Mouse (Mus musculus): Measurements from ENCODE around the gene Il5. TPM values are rescaled to one million over a fixed set of nuclear protein-coding genes. Genes with fewer than 3 reads are reported as not detected.

Il5 gene
- polyA plus RNA-seq, 1 experiment from 2014 or later = not detected

DNA sequence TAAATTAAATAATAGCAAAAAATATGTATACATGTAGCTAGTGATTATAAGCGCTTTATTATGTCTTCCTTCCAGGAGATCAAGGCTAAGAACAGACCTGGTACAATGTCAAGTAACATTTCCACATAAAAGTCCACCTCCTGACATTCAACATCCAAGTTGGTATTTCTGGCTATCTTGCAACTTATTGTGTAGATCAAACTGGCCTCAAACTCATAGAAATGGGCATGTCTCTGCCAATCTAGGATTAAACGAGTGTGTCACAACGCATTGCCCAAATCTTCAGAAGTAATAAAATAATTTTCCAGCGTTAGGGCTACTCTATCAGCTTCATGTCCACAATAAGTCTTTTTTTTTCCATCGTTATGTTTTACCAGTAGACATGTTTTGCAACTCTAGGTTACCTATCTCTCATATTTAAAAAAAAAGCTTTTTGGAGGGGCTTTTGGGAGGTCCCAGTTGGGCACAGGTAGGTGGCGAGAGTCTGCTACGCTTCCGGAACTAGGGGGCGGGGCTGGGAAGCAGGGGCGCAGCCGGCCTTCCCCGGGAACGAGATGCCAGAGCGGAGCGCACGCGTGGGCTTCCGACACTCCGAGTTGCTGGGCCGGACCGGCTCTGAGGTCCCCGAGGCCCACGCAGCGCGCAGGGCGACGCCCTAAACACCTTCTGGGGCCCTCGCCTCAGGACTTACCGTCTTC is 14.2 kb upstream of the Il5 start:
- H3K4me2 ChIP-seq (ENCODE audit: low read length) = peak overlapping the region; percentile 88
- ATAC-seq (peak; percentile 82), DNase-seq (ENCODE audit: low spot score) (peak; percentile 53)

DNA sequence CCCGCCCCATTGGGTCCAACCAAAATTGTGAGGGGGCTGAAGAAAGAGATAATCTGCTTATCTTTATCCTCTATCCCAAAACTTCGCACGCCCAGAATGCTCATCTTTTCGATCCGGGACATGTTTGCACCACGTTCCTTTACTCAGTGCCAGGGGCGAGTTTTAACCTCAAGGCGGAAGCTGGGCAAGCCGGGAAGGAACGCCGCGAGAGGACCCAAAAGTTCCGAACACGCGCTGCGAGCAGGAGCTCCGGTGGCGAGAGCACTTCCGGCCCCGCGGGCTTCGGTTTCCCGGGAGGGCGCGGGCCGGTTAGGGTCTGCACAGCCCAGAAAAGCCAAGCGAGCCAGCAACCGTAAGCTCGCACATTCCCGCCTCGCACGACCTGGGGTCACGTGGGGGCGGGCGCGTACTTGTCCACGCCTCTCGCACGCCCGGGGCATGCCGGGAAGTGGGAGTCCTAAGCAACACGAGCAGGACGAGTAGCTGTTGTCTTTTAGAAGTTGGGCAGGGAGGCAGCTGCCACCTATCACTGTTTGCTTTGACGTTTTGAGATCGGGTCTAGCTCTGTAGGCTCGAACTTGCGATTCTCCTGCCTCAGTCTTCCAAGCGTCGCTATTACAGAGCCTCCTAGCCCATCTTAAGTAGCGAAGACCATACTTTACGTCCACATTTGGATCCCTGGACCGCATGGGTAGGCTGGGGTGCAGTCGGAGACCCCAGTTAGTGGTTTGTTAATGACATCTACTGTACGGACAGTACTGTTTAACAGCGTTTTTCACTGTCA is 13.5 kb upstream of the Il5 start, which contains the start of gene Rad50:
TSS of gene Rad50 (minus strand) at position 386 of the 784 bp plus-strand sequence.
- Histone ChIP-seq H3K4me2 (ENCODE audit: low read length) (peak within 1 kb of the TSS; percentile 88), H3K4me1 (ENCODE audit: control insufficient read depth, insufficient read depth, low read length) (no peaks in the 10 kb centered on the region), H3K9me3 (replicated peaks; ENCODE audit: control insufficient read depth, low read length) (no peaks in the 10 kb centered on the region), H3K27ac (ENCODE audit: low read depth, low read length) (0 out of 2 replicates have a peak within 1 kb of the TSS, but pooled peaks have one; percentile 39), H3K4me3 (ENCODE audit: low read depth, low read length) (peak within 1 kb of the TSS; percentile 79), H3K9ac (ENCODE audit: low read length) (peak within 1 kb of the TSS; percentile 79), H3K36me3 (ENCODE audit: control insufficient read depth, insufficient read depth, low read length) (no peaks in the 10 kb centered on the region), H3K27me3 (replicated peaks; ENCODE audit: control insufficient read depth, insufficient read depth, low read length) (no peaks in the 10 kb centered on the region)
- peak; percentile 91 for DNase-seq (ENCODE audit: low spot score)
- 4% methylated on average over 55 of the region's 55 CpGs for WGBS
- ATAC-seq = peak; percentile 97

More for the DNA sequence above, 14.2 kb upstream of the Il5 start:
- Histone ChIP-seq H3K9ac (ENCODE audit: low read length) (peak overlapping the region; percentile 79), H3K27ac (ENCODE audit: low read depth, low read length) (0 out of 2 replicates have a peak overlapping the region, but pooled peaks have one; percentile 39), H3K27me3 (replicated peaks; ENCODE audit: control insufficient read depth, insufficient read depth, low read length) (no peaks in the 10 kb centered on the region), H3K4me3 (ENCODE audit: low read depth, low read length) (peak overlapping the region; percentile 79), H3K9me3 (replicated peaks; ENCODE audit: control insufficient read depth, low read length) (no peaks in the 10 kb centered on the region), H3K4me1 (ENCODE audit: control insufficient read depth, insufficient read depth, low read length) (no peaks in the 10 kb centered on the region), H3K36me3 (ENCODE audit: control insufficient read depth, insufficient read depth, low read length) (0 out of 2 replicates have a peak, but pooled peaks cover 2% of the 10 kb centered on the region)
- 9% methylated on average over 29 of the region's 29 CpGs for WGBS

- H3K4me2 ChIP-seq (ENCODE audit: low read length) = peak overlapping the region; percentile 88
- H3K4me1 ChIP-seq (ENCODE audit: control insufficient read depth, insufficient read depth, low read length) = no peaks in the 10 kb centered on the region
- no peaks in the 10 kb centered on the region for H3K36me3 ChIP-seq (ENCODE audit: control insufficient read depth, insufficient read depth, low read length)
- H3K27ac ChIP-seq (ENCODE audit: low read depth, low read length) = no peak overlapping the region
- ATAC-seq (no peak), DNase-seq (ENCODE audit: low spot score) (no peak)
- 90% methylated on average over 3 of the region's 3 CpGs for WGBS
- H3K4me3 ChIP-seq (ENCODE audit: low read depth, low read length) = peak overlapping the region; percentile 79
- no peaks in the 10 kb centered on the region for H3K27me3 ChIP-seq (replicated peaks; ENCODE audit: control insufficient read depth, insufficient read depth, low read length)
- H3K9me3 ChIP-seq (replicated peaks; ENCODE audit: control insufficient read depth, low read length) = no peaks in the 10 kb centered on the region
- H3K9ac ChIP-seq (ENCODE audit: low read length) = peak overlapping the region; percentile 79
Measured at GRCm38 (mm10) chr11:53707718-53708009, 12.9 kb upstream of the Il5 start.

- no peaks in the 10 kb centered on the region for H3K27me3 ChIP-seq (replicated peaks; ENCODE audit: control insufficient read depth, insufficient read depth, low read length)
- H3K9me3 ChIP-seq (replicated peaks; ENCODE audit: control insufficient read depth, low read length) = no peaks in the 10 kb centered on the region
- DNase-seq (ENCODE audit: low spot score) (no peak), ATAC-seq (no peak)
- 86% methylated on average over 1 of the region's 1 CpGs for WGBS
- no peaks in the 10 kb centered on the region for H3K36me3 ChIP-seq (ENCODE audit: control insufficient read depth, insufficient read depth, low read length)
- H3K9ac ChIP-seq (ENCODE audit: low read length) = no peak overlapping the region
- no peaks in the 10 kb centered on the region for H3K4me1 ChIP-seq (ENCODE audit: control insufficient read depth, insufficient read depth, low read length)
- no peak overlapping the region for H3K4me2 ChIP-seq (ENCODE audit: low read length)
- H3K4me3 ChIP-seq (ENCODE audit: low read depth, low read length) = no peak overlapping the region
- H3K27ac ChIP-seq (ENCODE audit: low read depth, low read length) = no peak overlapping the region
Measured at GRCm38 (mm10) chr11:53719701-53720100, 893 bp upstream of the Il5 start.

- H3K9ac ChIP-seq (ENCODE audit: low read length) = no peak overlapping the region
- H3K27me3 ChIP-seq (replicated peaks; ENCODE audit: control insufficient read depth, insufficient read depth, low read length) = no peaks in the 10 kb centered on the region
- no peaks in the 10 kb centered on the region for H3K36me3 ChIP-seq (ENCODE audit: control insufficient read depth, insufficient read depth, low read length)
- H3K27ac ChIP-seq (ENCODE audit: low read depth, low read length) = no peak overlapping the region
- ATAC-seq (no peak), DNase-seq (ENCODE audit: low spot score) (no peak)
- 96% methylated on average over 7 of the region's 7 CpGs for WGBS
- no peak overlapping the region for H3K4me3 ChIP-seq (ENCODE audit: low read depth, low read length)
- no peaks in the 10 kb centered on the region for H3K9me3 ChIP-seq (replicated peaks; ENCODE audit: control insufficient read depth, low read length)
- H3K4me2 ChIP-seq (ENCODE audit: low read length) = no peak overlapping the region
- no peaks in the 10 kb centered on the region for H3K4me1 ChIP-seq (ENCODE audit: control insufficient read depth, insufficient read depth, low read length)
Measured at GRCm38 (mm10) chr11:53731457-53731856, 10.9 kb downstream of the Il5 start.

DNA sequence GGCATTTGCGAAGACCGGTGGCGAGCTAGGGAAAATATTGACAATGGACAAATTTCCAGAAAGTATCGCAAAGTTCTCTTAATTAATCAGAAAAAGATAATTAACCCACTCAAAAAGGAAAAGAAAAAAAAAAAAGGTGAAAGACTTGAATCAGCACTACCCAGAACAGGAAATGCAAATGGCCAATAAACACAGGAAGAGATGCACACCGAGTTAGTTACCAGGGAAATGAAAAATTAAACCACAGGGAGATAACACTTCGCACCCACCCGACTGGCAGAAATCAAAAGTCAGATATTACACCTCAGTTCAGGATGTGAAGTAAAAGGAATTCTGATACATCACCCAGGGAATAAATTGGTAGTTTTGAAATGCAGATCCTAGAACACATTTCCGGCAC is 11.7 kb downstream of the Il5 start:
- no peak overlapping the region for H3K27ac ChIP-seq (ENCODE audit: low read depth, low read length)
- ATAC-seq (no peak), DNase-seq (ENCODE audit: low spot score) (no peak)
- H3K4me3 ChIP-seq (ENCODE audit: low read depth, low read length) = no peak overlapping the region
- no peaks in the 10 kb centered on the region for H3K36me3 ChIP-seq (ENCODE audit: control insufficient read depth, insufficient read depth, low read length)
- H3K4me1 ChIP-seq (ENCODE audit: control insufficient read depth, insufficient read depth, low read length) = no peaks in the 10 kb centered on the region
- no peaks in the 10 kb centered on the region for H3K27me3 ChIP-seq (replicated peaks; ENCODE audit: control insufficient read depth, insufficient read depth, low read length)
- H3K4me2 ChIP-seq (ENCODE audit: low read length) = no peak overlapping the region
- no peaks in the 10 kb centered on the region for H3K9me3 ChIP-seq (replicated peaks; ENCODE audit: control insufficient read depth, low read length)
- WGBS = 90% methylated on average over 8 of the region's 8 CpGs
- no peak overlapping the region for H3K9ac ChIP-seq (ENCODE audit: low read length)

GRCm38 (mm10) chr11:53733824-53734223 is 13.2 kb downstream of the Il5 start:
- H3K36me3 ChIP-seq (ENCODE audit: control insufficient read depth, insufficient read depth, low read length) = no peaks in the 10 kb centered on the region
- no peak overlapping the region for H3K4me3 ChIP-seq (ENCODE audit: low read depth, low read length)
- peak; percentile 13 for DNase-seq (ENCODE audit: low spot score)
- H3K9me3 ChIP-seq (replicated peaks; ENCODE audit: control insufficient read depth, low read length) = no peaks in the 10 kb centered on the region
- no peak overlapping the region for H3K4me2 ChIP-seq (ENCODE audit: low read length)
- H3K27ac ChIP-seq (ENCODE audit: low read depth, low read length) = no peak overlapping the region
- no peaks in the 10 kb centered on the region for H3K27me3 ChIP-seq (replicated peaks; ENCODE audit: control insufficient read depth, insufficient read depth, low read length)
- no peak overlapping the region for H3K9ac ChIP-seq (ENCODE audit: low read length)
- no peaks in the 10 kb centered on the region for H3K4me1 ChIP-seq (ENCODE audit: control insufficient read depth, insufficient read depth, low read length)
- WGBS = 86% methylated on average over 7 of the region's 7 CpGs
- ATAC-seq = no peak

- H3K4me3 ChIP-seq (ENCODE audit: low read depth, low read length) = no peak overlapping the region
- 87% methylated on average over 2 of the region's 2 CpGs for WGBS
- H3K27ac ChIP-seq (ENCODE audit: low read depth, low read length) = no peak overlapping the region
- H3K4me2 ChIP-seq (ENCODE audit: low read length) = no peak overlapping the region
- H3K9me3 ChIP-seq (replicated peaks; ENCODE audit: control insufficient read depth, low read length) = no peaks in the 10 kb centered on the region
- H3K9ac ChIP-seq (ENCODE audit: low read length) = no peak overlapping the region
- no peaks in the 10 kb centered on the region for H3K4me1 ChIP-seq (ENCODE audit: control insufficient read depth, insufficient read depth, low read length)
- no peak for DNase-seq (ENCODE audit: low spot score)
- H3K27me3 ChIP-seq (replicated peaks; ENCODE audit: control insufficient read depth, insufficient read depth, low read length) = no peaks in the 10 kb centered on the region
- no peaks in the 10 kb centered on the region for H3K36me3 ChIP-seq (ENCODE audit: control insufficient read depth, insufficient read depth, low read length)
- ATAC-seq = no peak
Measured at GRCm38 (mm10) chr11:53734431-53734830, 13.8 kb downstream of the Il5 start.
